Mouse (Mus musculus): ENCODE results near the gene Vcl. TPM values are rescaled to one million over a fixed set of nuclear protein-coding genes. Genes with fewer than 3 reads are reported as not detected.
A peak's percentile ranks its signal among the peaks of the same experiment; 100 is the strongest.

Gene Vcl
- total RNA-seq, 2 experiments from 2014 or later = 30.9 to 38.9 TPM

GRCm38 (mm10) chr14:21034271-21034670 lies 105.1 kb downstream of the Vcl start:
- no peak for TF ChIP-seq CTCF (conservative IDR thresholded peaks at IDR 0.05)
- H3K4me3 ChIP-seq = no peak overlapping the region
- no peak for DNase-seq (ENCODE audit: low spot score in 2 of 2)

DNA sequence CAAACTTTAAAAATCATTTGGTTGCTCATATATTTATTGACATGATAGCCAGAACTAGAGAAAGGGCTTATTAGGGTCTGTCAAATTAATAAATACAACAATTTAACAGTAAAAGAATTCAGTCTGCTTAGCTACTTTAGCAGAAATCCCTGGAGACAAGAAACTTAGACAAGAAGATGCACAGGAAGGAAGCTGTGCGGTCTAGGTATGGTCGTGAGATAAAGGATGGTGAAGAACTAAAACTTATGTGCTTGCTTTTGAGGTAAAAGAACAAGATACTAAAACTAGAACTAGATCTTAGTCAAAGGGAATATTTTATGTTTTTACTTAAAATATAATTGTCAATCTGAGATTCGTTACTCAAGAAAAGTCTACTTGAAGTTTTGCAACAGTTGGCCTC lies 105.6 kb downstream of the Vcl start:
- no peak for DNase-seq (ENCODE audit: low spot score in 2 of 2)
- no peak for TF ChIP-seq CTCF (conservative IDR thresholded peaks at IDR 0.05)
- peak overlapping the region; percentile 81; the same call in 1 of the 2 replicates for H3K27ac ChIP-seq
- no peak overlapping the region for H3K4me3 ChIP-seq

More at GRCm38 (mm10) chr14:21034271-21034670, 105.1 kb downstream of the Vcl start:
- peak overlapping the region; percentile 81 for H3K27ac ChIP-seq

DNA sequence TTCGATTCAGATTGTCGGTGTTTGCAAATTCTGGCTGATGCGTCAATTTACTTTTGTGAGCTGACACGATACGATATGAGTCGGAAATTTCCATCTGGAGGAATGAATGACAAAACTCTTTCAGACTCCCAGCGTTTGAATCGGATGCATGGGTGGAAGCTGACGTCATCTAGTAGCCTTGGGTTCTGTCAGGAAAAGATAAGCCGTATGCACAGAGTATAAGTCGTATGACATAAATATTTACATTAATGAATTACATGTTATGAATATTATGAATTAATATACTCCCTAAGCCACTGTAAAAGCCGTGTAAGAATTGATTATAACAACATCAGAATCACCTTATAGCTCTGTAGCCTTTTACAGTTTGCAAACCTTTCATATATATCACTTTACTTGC lies 109.9 kb downstream of the Vcl start:
- no peak for TF ChIP-seq CTCF (conservative IDR thresholded peaks at IDR 0.05)
- no peak overlapping the region for H3K4me3 ChIP-seq
- H3K27ac ChIP-seq = peak overlapping the region; percentile 32; the same call in 1 of the 2 replicates
- DNase-seq (ENCODE audit: low spot score in 2 of 2) = no peak

DNA sequence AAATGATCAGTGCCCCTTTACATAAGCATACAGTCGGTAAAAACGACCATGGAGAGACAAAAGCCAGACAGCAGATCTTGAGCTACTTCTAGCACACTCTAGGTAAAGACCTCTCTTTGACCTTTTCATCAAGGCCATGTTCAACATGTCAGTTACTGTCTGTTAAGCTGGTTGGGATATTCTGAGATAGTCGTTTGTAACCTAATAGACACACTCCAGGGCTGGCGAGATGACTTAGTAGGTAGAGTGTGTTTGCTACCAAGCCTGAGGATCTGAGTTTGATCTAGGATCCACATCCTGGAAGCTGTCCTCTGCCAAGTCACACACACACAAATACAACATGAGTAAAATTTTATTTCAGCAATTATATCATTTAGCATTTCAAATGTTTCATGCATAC lies 110.4 kb downstream of the Vcl start:
- no peak for TF ChIP-seq CTCF (conservative IDR thresholded peaks at IDR 0.05)
- no peak for DNase-seq (ENCODE audit: low spot score in 2 of 2)
- Histone ChIP-seq H3K4me3 (no peak overlapping the region), H3K27ac (peak overlapping the region; percentile 32; the same call in 1 of the 2 replicates)

DNA sequence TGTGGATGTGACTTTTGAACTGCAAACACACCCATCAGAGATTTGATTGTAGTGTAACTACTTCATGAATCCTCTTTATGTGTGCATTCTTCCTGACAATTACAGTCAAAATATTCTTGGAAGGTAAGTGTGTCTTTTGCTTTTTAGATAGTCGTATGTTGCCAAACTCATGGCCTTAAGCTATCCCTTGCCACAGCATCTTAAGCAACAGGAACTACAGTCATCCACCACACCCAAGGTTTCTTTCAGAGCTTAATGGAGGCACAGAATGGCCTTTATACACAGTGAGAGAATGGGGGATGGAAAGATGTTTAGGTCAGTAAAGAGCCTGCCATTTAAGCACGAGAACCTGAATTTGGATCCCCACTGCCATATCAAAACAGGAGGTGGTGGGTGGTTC lies 118.6 kb downstream of the Vcl start:
- DNase-seq (ENCODE audit: low spot score in 2 of 2) = no peak
- no peak for TF ChIP-seq CTCF (conservative IDR thresholded peaks at IDR 0.05)
- H3K4me3 ChIP-seq = no peak overlapping the region
- no peak overlapping the region for H3K27ac ChIP-seq

DNA sequence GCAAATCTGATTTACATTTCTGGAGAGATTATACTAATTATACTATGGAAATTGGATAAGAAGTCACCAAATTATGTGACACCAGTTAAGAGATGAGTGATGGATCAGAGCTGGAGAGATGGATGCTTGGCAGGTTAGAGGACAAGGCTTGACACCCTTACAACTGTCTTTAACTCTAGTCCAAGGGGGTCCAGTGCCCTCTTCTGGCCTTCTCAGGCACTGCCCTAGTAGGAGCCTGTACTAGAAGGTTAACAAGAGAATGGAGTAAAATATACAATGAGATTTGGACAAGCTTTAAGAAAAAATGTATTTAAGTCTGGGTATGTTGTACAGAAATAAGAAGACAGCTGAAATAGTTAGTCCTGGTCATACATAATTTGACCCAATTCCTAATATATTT lies 119.7 kb downstream of the Vcl start:
- no peak overlapping the region for H3K4me3 ChIP-seq
- peak; percentile 80 for TF ChIP-seq CTCF (conservative IDR thresholded peaks at IDR 0.05)
- H3K27ac ChIP-seq = no peak overlapping the region
- DNase-seq (ENCODE audit: low spot score in 2 of 2) = no peak

- H3K27ac ChIP-seq = no peak overlapping the region
- peak overlapping the region; percentile 100; the same call in 1 of the 2 replicates for H3K4me3 ChIP-seq
- DNase-seq (ENCODE audit: low spot score in 2 of 2) = no peak
- TF ChIP-seq CTCF (conservative IDR thresholded peaks at IDR 0.05) = peak; percentile 71
These were observed 121.5 kb downstream of the Vcl start for GRCm38 (mm10) chr14:21050734-21051133.

- TF ChIP-seq CTCF (conservative IDR thresholded peaks at IDR 0.05) = no peak
- peak in 1 of 2 experiments; percentile 20 for DNase-seq (ENCODE audit: low spot score in 2 of 2)
- H3K27ac ChIP-seq = peak overlapping the region; percentile 98
- peak overlapping the region; percentile 100 for H3K4me3 ChIP-seq
These were observed 122.3 kb downstream of the Vcl start for GRCm38 (mm10) chr14:21051380-21052111.

GRCm38 (mm10) chr14:21052112-21052780 lies 123.0 kb downstream of the Vcl start, which contains the start of the genes Ap3m1 and Adk:
Gene Ap3m1 (minus strand): TSS chr14:21052508.
Gene Adk (plus strand): TSS chr14:21052574.
- DNase-seq (ENCODE audit: low spot score in 2 of 2) = peak; percentile 93 to 94
- Histone ChIP-seq H3K4me3 (peak within 1 kb of the TSS; percentile 100), H3K27ac (peak within 1 kb of the TSS; percentile 98)
- TF ChIP-seq CTCF (conservative IDR thresholded peaks at IDR 0.05) = no peak

- peak overlapping the region; percentile 98 for H3K27ac ChIP-seq
These were observed 123.6 kb downstream of the Vcl start for GRCm38 (mm10) chr14:21052781-21053130.

DNA sequence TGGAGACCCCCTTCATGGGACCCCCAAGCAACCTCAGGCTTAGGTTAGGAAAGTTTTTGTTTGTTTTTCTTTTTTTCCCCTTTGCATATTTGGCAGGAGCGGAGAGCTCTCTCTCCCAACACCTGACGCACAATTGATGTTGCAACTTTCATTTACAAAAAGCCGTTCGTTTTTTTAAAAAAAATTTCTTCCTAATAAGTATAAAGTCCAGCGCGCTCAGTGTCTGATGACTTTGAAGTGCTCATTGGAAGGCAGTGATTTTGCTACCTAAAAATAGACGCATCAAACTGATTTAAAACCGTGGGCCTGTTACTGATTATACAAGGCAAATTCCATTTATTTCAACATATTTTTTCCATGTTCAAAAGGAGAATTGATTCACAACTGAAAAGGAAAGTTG lies 124.0 kb downstream of the Vcl start:
- H3K27ac ChIP-seq = peak overlapping the region; percentile 98
- DNase-seq (ENCODE audit: low spot score in 2 of 2) = no peak
- H3K4me3 ChIP-seq = peak overlapping the region; percentile 100
- no peak for TF ChIP-seq CTCF (conservative IDR thresholded peaks at IDR 0.05)

More at GRCm38 (mm10) chr14:21052781-21053130, 123.6 kb downstream of the Vcl start:
- peak in 1 of 2 experiments; percentile 38 for DNase-seq (ENCODE audit: low spot score in 2 of 2)
- H3K4me3 ChIP-seq = peak overlapping the region; percentile 100
- TF ChIP-seq CTCF (conservative IDR thresholded peaks at IDR 0.05) = peak; percentile 61

- TF ChIP-seq CTCF (conservative IDR thresholded peaks at IDR 0.05) = no peak
- DNase-seq (ENCODE audit: low spot score in 2 of 2) = no peak
- no peak overlapping the region for H3K27ac ChIP-seq
- peak overlapping the region; percentile 100 for H3K4me3 ChIP-seq
These were observed 124.4 kb downstream of the Vcl start for GRCm38 (mm10) chr14:21053586-21053985.

GRCm38 (mm10) chr14:21058972-21059371 lies 129.8 kb downstream of the Vcl start:
- H3K27ac ChIP-seq = no peak overlapping the region

More at GRCm38 (mm10) chr14:21058972-21059371, 129.8 kb downstream of the Vcl start:
- DNase-seq (ENCODE audit: low spot score in 2 of 2) = no peak
- no peak for TF ChIP-seq CTCF (conservative IDR thresholded peaks at IDR 0.05)
- no peak overlapping the region for H3K4me3 ChIP-seq
